In genomic region chr6:126362331-126362730, GRCm38 (mm10) we compare ENCODE assay signal across 26 mouse cellular contexts.
DNase-seq lines count a peak whose midpoint lies in the region; ATAC-seq lines count a peak whose summit lies in the region.
"Had no signal": no experiment of that assay in that cellular context is flagged by ENCODE, and none has a peak within 500 bp of the region (broad histone marks: within the 10 kb centered on the region; RNA-seq: fewer than 3 reads in every experiment).

No protein-coding gene starts in this region.

- no peaks in the 10 kb centered on the region for H3K27me3 ChIP-seq in forebrain, embryonic 14.5 days (replicated peaks; ENCODE audit: control insufficient read depth, insufficient read depth, low read length)
- no peaks in the 10 kb centered on the region for H3K27me3 ChIP-seq in forebrain, embryonic 12.5 days
- H3K27me3 ChIP-seq: heart, embryonic 13.5 days; hindbrain, embryonic 12.5 days; neural tube, embryonic 13.5 days had no signal

- no peaks in the 10 kb centered on the region for H3K9me3 ChIP-seq in forebrain, embryonic 14.5 days (replicated peaks; ENCODE audit: control insufficient read depth, low read length)
- no peaks in the 10 kb centered on the region for H3K9me3 ChIP-seq in forebrain, embryonic 12.5 days
- H3K9me3 ChIP-seq: embryonic facial prominence, embryonic 10.5 days; heart, embryonic 13.5 days; hindbrain, embryonic 12.5 days; megakaryocyte, embryonic 14.5 days; neural tube, embryonic 13.5 days had no signal

- peak; percentile 28 for DNase-seq in forebrain, embryonic 14.5 days (ENCODE audit: low spot score)
- DNase-seq in left cerebral cortex, postnatal 4 days: peak; percentile 95
- no peak for DNase-seq in left cerebral cortex, postnatal 25 days (ENCODE audit: low spot score in 2 of 2)
- peak; percentile 90 for DNase-seq in cerebellum, adult 8-10 months
- peak; percentile 96 to 97 for DNase-seq in cerebellum, postnatal 36 days
- DNase-seq in gastrocnemius, postnatal 36 days: no peak
- no peak for DNase-seq in urinary bladder, postnatal 4 days (ENCODE audit: low spot score in 2 of 2)
- DNase-seq: adrenal gland, postnatal 36 days; heart, adult 11 months; heart, postnatal 14 days; kidney, adult 2 months; kidney, postnatal 10 days; layer of hippocampus, postnatal 36 days; lung, embryonic 14.5 days; midbrain, embryonic 14.5 days; retina, postnatal 1 day; right cerebral cortex, postnatal 25 days; spleen, adult 18-20 months had no signal

- no peak overlapping the region for H3K27ac ChIP-seq in forebrain, embryonic 14.5 days (ENCODE audit: low read depth, low read length)
- H3K27ac ChIP-seq in forebrain, embryonic 12.5 days: no peak overlapping the region
- H3K27ac ChIP-seq: embryonic facial prominence, embryonic 10.5 days; heart, embryonic 13.5 days; hindbrain, embryonic 12.5 days; layer of hippocampus, adult 2 months; liver, embryonic 14.5 days; neural tube, embryonic 13.5 days had no signal

- no peak overlapping the region for H3K4me3 ChIP-seq in forebrain, embryonic 14.5 days (ENCODE audit: low read depth, low read length)
- H3K4me3 ChIP-seq in forebrain, embryonic 12.5 days (replicated peaks): no peak overlapping the region
- H3K4me3 ChIP-seq: embryonic facial prominence, embryonic 10.5 days; heart, embryonic 13.5 days; hindbrain, embryonic 12.5 days; layer of hippocampus, adult 2 months; megakaryocyte, embryonic 14.5 days; neural tube, embryonic 13.5 days had no signal

- no peak overlapping the region for H3K4me2 ChIP-seq in forebrain, embryonic 14.5 days (ENCODE audit: low read length)
- H3K4me2 ChIP-seq in forebrain, embryonic 12.5 days: no peak overlapping the region
- H3K4me2 ChIP-seq: heart, embryonic 13.5 days; hindbrain, embryonic 12.5 days; lung, embryonic 14.5 days; neural tube, embryonic 13.5 days had no signal

- no peak overlapping the region for H3K9ac ChIP-seq in forebrain, embryonic 14.5 days (ENCODE audit: low read length)
- no peak overlapping the region for H3K9ac ChIP-seq in forebrain, embryonic 12.5 days
- H3K9ac ChIP-seq: heart, embryonic 13.5 days; hindbrain, embryonic 12.5 days; liver, embryonic 14.5 days; lung, embryonic 14.5 days; neural tube, embryonic 13.5 days had no signal

- ATAC-seq in forebrain, embryonic 14.5 days: no peak
- no peak for ATAC-seq in forebrain, embryonic 12.5 days (ENCODE audit: low FRiP score)

- intact Hi-C loops in left cerebral cortex, postnatal 4 days (cut with DNase I): no loop called here
- intact Hi-C loops in left cerebral cortex, postnatal 25 days (cut with DNase I): no loop called here
- intact Hi-C loops in gastrocnemius, postnatal 36 days (cut with DNase I): no loop called here

- 64% methylated on average over 3 of the region's 3 CpGs for WGBS in forebrain, embryonic 14.5 days
- WGBS in forebrain, embryonic 12.5 days: 77% methylated on average over 3 of the region's 3 CpGs

- no peaks in the 10 kb centered on the region for H3K4me1 ChIP-seq in forebrain, embryonic 14.5 days (ENCODE audit: control insufficient read depth, insufficient read depth, low read length)
- H3K4me1 ChIP-seq in forebrain, embryonic 12.5 days: no peaks in the 10 kb centered on the region
- H3K4me1 ChIP-seq: embryonic facial prominence, embryonic 10.5 days; heart, embryonic 13.5 days; hindbrain, embryonic 12.5 days; megakaryocyte, embryonic 14.5 days; neural tube, embryonic 13.5 days had no signal

- no peaks in the 10 kb centered on the region for H3K36me3 ChIP-seq in forebrain, embryonic 14.5 days (ENCODE audit: control insufficient read depth, insufficient read depth, low read length)
- no peaks in the 10 kb centered on the region for H3K36me3 ChIP-seq in forebrain, embryonic 12.5 days (replicated peaks)
- H3K36me3 ChIP-seq: embryonic facial prominence, embryonic 10.5 days; heart, embryonic 13.5 days; hindbrain, embryonic 12.5 days; neural tube, embryonic 13.5 days had no signal

Comparison
In these comparisons a context has a peak if more than half of its experiments do, and no peak if none do; other contexts are left out.
1. DNase-seq: peak in forebrain, embryonic 14.5 days (single experiment), left cerebral cortex, postnatal 4 days (single experiment), cerebellum, adult 8-10 months (single experiment) and cerebellum, postnatal 36 days (2 of 2); none in left cerebral cortex, postnatal 25 days (0 of 2), gastrocnemius, postnatal 36 days (0 of 2) and urinary bladder, postnatal 4 days (0 of 2).